Mouse (Mus musculus) megakaryocyte, embryonic 14.5 days (primary cell): ENCODE measurements at regions not wholly inside any gene's neighbourhood (a gene's known extent, or its start where the extent isn't known, plus 50 kb on each side); places are given as distances from the start of the nearest gene placed in this dataset.

Experiments
- FLI1 ChIP-seq: IDR thresholded peaks from 2 replicates; pipeline ENCODE4 v1.6.1; 2012; ENCODE audit warnings: low read length, inconsistent platforms, mixed read lengths
- GATA1 ChIP-seq: IDR thresholded peaks from 3 replicates; pipeline ENCODE4 v1.6.1; 2012; ENCODE audit warnings: mixed read lengths, low read length, inconsistent platforms, borderline replicate concordance

DNA sequence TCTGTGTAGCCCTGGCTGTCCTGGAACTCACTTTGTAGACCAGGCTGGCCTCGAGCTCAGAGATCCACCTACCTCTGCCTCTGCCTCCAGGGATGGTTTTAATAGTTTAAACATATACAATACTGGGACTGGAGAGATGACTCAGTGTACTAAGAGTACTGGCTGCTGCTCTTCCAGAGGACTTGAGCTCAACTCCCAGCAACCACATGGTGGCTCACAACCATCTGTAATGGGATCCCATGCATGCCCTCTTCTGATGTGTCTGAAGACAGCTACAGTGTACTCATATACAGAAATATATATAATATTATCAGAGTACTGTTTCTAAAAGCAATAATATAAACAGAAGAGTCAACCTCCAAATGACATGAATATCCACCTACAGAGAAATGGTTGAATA lies 240.7 kb upstream of the Tsc22d2 start:
- TF ChIP-seq FLI1, result no peak
- no peak for TF ChIP-seq GATA1
